Mouse (Mus musculus): ENCODE data around the gene Itga3.

GRCm38 (mm10) chr11:95043060-95043459, 33.5 kb downstream of the Itga3 start:
- no peak for TF ChIP-seq CTCF (IDR thresholded peaks at IDR 0.05; ENCODE audit: control insufficient read depth, insufficient read depth, insufficient read length)
- TF ChIP-seq USF1 (IDR thresholded peaks at IDR 0.05; ENCODE audit: low read depth): no peak
- no peak for TF ChIP-seq CEBPB (IDR thresholded peaks at IDR 0.05; ENCODE audit: low read depth)
